Comparison of ENCODE assay signal across 17 mouse cellular contexts in genomic region chr7:143328185-143328915, GRCm38 (mm10).
"Had no signal": no experiment of that assay in that cellular context is flagged by ENCODE, and none has a peak within 500 bp of the region (broad histone marks: within the 10 kb centered on the region; RNA-seq: fewer than 3 reads in every experiment).

No protein-coding gene starts in this region.

- H3K9me3 ChIP-seq: liver, embryonic 15.5 days; midbrain, embryonic 13.5 days; neural tube, embryonic 12.5 days; stomach, embryonic 15.5 days had no signal

- H3K4me2 ChIP-seq: liver, embryonic 11.5 days; liver, embryonic 15.5 days; lung, embryonic 14.5 days; midbrain, embryonic 13.5 days; neural tube, embryonic 12.5 days; stomach, embryonic 15.5 days had no signal

- H3K9ac ChIP-seq: liver, embryonic 15.5 days; lung, embryonic 14.5 days; midbrain, embryonic 13.5 days; neural tube, embryonic 12.5 days; stomach, embryonic 15.5 days had no signal

- DNase-seq: kidney, adult 18-20 months; kidney, postnatal 10 days; kidney, postnatal 4 days; lung, embryonic 14.5 days; lung, postnatal 14 days; right cerebral cortex, postnatal 14 days; thymus, adult 2 months; thymus, postnatal 36 days had no signal

- H3K27me3 ChIP-seq: liver, embryonic 15.5 days; midbrain, embryonic 13.5 days; stomach, embryonic 15.5 days had no signal

- ATAC-seq: midbrain, embryonic 13.5 days had no signal

- H3K36me3 ChIP-seq: liver, embryonic 15.5 days; midbrain, embryonic 13.5 days; neural tube, embryonic 12.5 days; stomach, embryonic 15.5 days had no signal

- H3K4me3 ChIP-seq: layer of hippocampus, adult 2 months; liver, embryonic 15.5 days; midbrain, embryonic 13.5 days; myocyte; neural tube, embryonic 12.5 days; stomach, embryonic 15.5 days had no signal

- H3K27ac ChIP-seq: hindbrain, postnatal 0 days; layer of hippocampus, adult 2 months; liver, embryonic 15.5 days; macrophage; midbrain, embryonic 13.5 days; neural tube, embryonic 12.5 days; stomach, embryonic 15.5 days had no signal
